In genomic region chr9:106193930-106194807, GRCm38 (mm10) we compare ENCODE assay signal across 14 mouse cellular contexts. TPM values are rescaled to one million over a fixed set of nuclear protein-coding genes. Genes with fewer than 3 reads are reported as not detected.
DNase-seq lines count a peak whose midpoint lies in the region; ATAC-seq and TF ChIP-seq lines count a peak whose summit lies in the region.
"Had no signal": no experiment of that assay in that cellular context is flagged by ENCODE, and none has a peak within 500 bp of the region (broad histone marks: within the 10 kb centered on the region; RNA-seq: fewer than 3 reads in every experiment).

No protein-coding gene starts in this region.

- TF ChIP-seq CTCF in left cerebral cortex, adult 2 months (IDR thresholded peaks at IDR 0.05): no peak; the same call in none of the 2 replicates

- intact Hi-C loops in left cerebral cortex, adult 2 months (cut with DNase I): no loop called here

- DNase-seq in adrenal gland, postnatal 14 days: peak; percentile 54
- DNase-seq in adrenal gland, adult 8-10 months: no peak
- DNase-seq in left cerebral cortex, adult 2 months (ENCODE audit: extremely low spot score in 1 of 2, low spot score in 2 of 2): no peak
- no peak for DNase-seq in left cerebral cortex, adult 8-10 months (ENCODE audit: low spot score in 2 of 2)
- DNase-seq in adipocyte (ENCODE audit: low spot score): peak; percentile 81
- DNase-seq in cerebellum, postnatal 25 days: peak; percentile 76 to 79
- DNase-seq in ovary, postnatal 10 days (ENCODE audit: low spot score): no peak
- DNase-seq: gastrocnemius, postnatal 25 days had no signal

- no peak for ATAC-seq in megakaryocyte, adult 5-6 weeks (ENCODE audit: poor library complexity, severe bottlenecking)
- ATAC-seq: forebrain, embryonic 15.5 days had no signal

- H3K4me3 ChIP-seq in left cerebral cortex, adult 2 months: no peak overlapping the region
- H3K4me3 ChIP-seq: forebrain, embryonic 15.5 days; limb, embryonic 15.5 days had no signal

- H3K27ac ChIP-seq in left cerebral cortex, adult 2 months: peak overlapping the region; percentile 76
- H3K27ac ChIP-seq: forebrain, embryonic 15.5 days; hindbrain, embryonic 14.5 days; kidney, postnatal 0 days had no signal

RNA-seq across cellular contexts. Expression of gene Ppm1m, which starts 5.4 kb away (rescaled TPM):
- total RNA-seq in adrenal gland, postnatal 14 days (2021): 133 and 136 TPM in 2 replicates
- 100 to 1,000 TPM in 3 of 4 experiments, 10 to 100 TPM in 1; 95.9 to 143 (median 121) TPM for total RNA-seq in adrenal gland, adult 8-10 months (2022)
- total RNA-seq in left cerebral cortex, adult 2 months (2021): 10 to 100 TPM; 22.2 to 26.4 TPM
- 10 to 100 TPM; 23.4 to 26.9 (median 24.4) TPM for total RNA-seq in left cerebral cortex, adult 8-10 months (2022)
- total RNA-seq in megakaryocyte, adult 5-6 weeks (2015): 42.3 and 52.2 TPM in 2 replicates
- total RNA-seq in megakaryocyte, adult 5-6 weeks (2017): 46.4 and 49.6 TPM in 2 replicates

RNA-seq across cellular contexts. Expression of gene Twf2, which starts 8.7 kb away (rescaled TPM):
- 43.6 and 54.3 TPM in 2 replicates for total RNA-seq in adrenal gland, postnatal 14 days (2021)
- 100 to 1,000 TPM in 3 of 4 experiments, 10 to 100 TPM in 1; 92.9 to 136 (median 118) TPM for total RNA-seq in adrenal gland, adult 8-10 months (2022)
- total RNA-seq in left cerebral cortex, adult 2 months (2021): 10 to 100 TPM; 60.3 to 61.1 TPM
- total RNA-seq in left cerebral cortex, adult 8-10 months (2022): 10 to 100 TPM; 58.6 to 61.1 (median 59.1) TPM
- 76.8 and 79.8 TPM in 2 replicates for total RNA-seq in megakaryocyte, adult 5-6 weeks (2015)
- total RNA-seq in megakaryocyte, adult 5-6 weeks (2017): 109 and 110 TPM in 2 replicates

RNA-seq across cellular contexts. Expression of gene Wdr82, which starts 23.4 kb away (rescaled TPM):
- total RNA-seq in adrenal gland, postnatal 14 days (2021): 83.9 and 84.7 TPM in 2 replicates
- 100 to 1,000 TPM in 2 of 4 experiments, 10 to 100 TPM in 2; 64.6 to 102 (median 99.7) TPM for total RNA-seq in adrenal gland, adult 8-10 months (2022)
- 100 to 1,000 TPM; 117 to 126 TPM for total RNA-seq in left cerebral cortex, adult 2 months (2021)
- total RNA-seq in left cerebral cortex, adult 8-10 months (2022): 100 to 1,000 TPM; 112 to 132 (median 120) TPM
- total RNA-seq in megakaryocyte, adult 5-6 weeks (2015): 41.5 and 49.1 TPM in 2 replicates
- total RNA-seq in megakaryocyte, adult 5-6 weeks (2017): 49.8 and 61.9 TPM in 2 replicates

RNA-seq across cellular contexts. Expression of gene Tlr9, which starts 28.2 kb away (rescaled TPM):
- 1.3 and 3.8 TPM in 2 replicates for total RNA-seq in adrenal gland, postnatal 14 days (2021)
- 1 to 10 TPM in 3 of 4 experiments, under 1 TPM in 1; 0.98 to 2.7 (median 1.5) TPM for total RNA-seq in adrenal gland, adult 8-10 months (2022)
- 1 to 10 TPM in 1 of 2 experiments, under 1 TPM in 1; 0.82 to 1.1 TPM for total RNA-seq in left cerebral cortex, adult 2 months (2021)
- total RNA-seq in left cerebral cortex, adult 8-10 months (2022): 1 to 10 TPM in 3 of 4 experiments, under 1 TPM in 1; 0.85 to 2.0 (median 1.7) TPM
- total RNA-seq in megakaryocyte, adult 5-6 weeks (2015): 47.5 and 51.3 TPM in 2 replicates
- total RNA-seq in megakaryocyte, adult 5-6 weeks (2017): 7.4 and 10.9 TPM in 2 replicates
- total RNA-seq: MEL had no signal

RNA-seq across cellular contexts. Expression of gene Glyctk, which starts 36.2 kb away (rescaled TPM):
- 3.6 and 13.6 TPM in 2 replicates for total RNA-seq in adrenal gland, postnatal 14 days (2021)
- 1 to 10 TPM; 1.9 to 5.4 (median 3.0) TPM for total RNA-seq in adrenal gland, adult 8-10 months (2022)
- 1 to 10 TPM; 4.0 to 5.0 TPM for total RNA-seq in left cerebral cortex, adult 2 months (2021)
- 1 to 10 TPM; 3.3 to 4.9 (median 3.9) TPM for total RNA-seq in left cerebral cortex, adult 8-10 months (2022)
- 0.11 and 0.89 TPM in 2 replicates for total RNA-seq in megakaryocyte, adult 5-6 weeks (2015)
- total RNA-seq in megakaryocyte, adult 5-6 weeks (2017): 0.88 and 1.8 TPM in 2 replicates

Comparison
In these comparisons a context has a peak if more than half of its experiments do, and no peak if none do; other contexts are left out.
1. DNase-seq: peak in adrenal gland, postnatal 14 days (single experiment), adipocyte (single experiment) and cerebellum, postnatal 25 days (2 of 2); none in adrenal gland, adult 8-10 months (single experiment), left cerebral cortex, adult 2 months (0 of 2), left cerebral cortex, adult 8-10 months (0 of 2) and ovary, postnatal 10 days (single experiment).